In the genomic region with DNA sequence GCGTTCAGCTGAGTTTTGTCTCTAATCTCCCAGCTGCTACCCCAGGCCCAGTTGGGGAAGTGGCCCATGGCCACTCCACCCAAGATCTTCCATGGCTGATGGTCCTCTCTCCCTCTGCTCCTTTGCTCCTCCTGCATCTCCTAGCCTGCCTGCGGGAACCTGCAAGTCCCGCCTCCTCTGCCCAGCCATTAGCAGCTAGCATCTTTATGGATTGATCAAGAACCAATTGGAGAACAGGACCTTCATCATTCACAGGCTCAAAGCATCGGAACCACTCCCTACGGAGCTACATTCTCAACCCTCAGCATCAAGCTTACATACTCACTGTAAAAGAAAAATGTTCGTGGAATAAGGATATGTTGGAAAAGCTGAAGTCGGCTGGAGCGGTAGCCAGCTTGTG, we compare ENCODE assay signal across 25 mouse cellular contexts. TPM values are rescaled to one million over a fixed set of nuclear protein-coding genes. Genes with fewer than 3 reads are reported as not detected.
A peak's percentile ranks its signal among the peaks of the same experiment; 100 is the strongest.
DNase-seq lines count a peak whose midpoint lies in the region; ATAC-seq and TF ChIP-seq lines count a peak whose summit lies in the region.
"Had no signal": no experiment of that assay in that cellular context is flagged by ENCODE, and none has a peak within 500 bp of the region (broad histone marks: within the 10 kb centered on the region; RNA-seq: fewer than 3 reads in every experiment).

No protein-coding gene starts in this region.

- no peaks in the 10 kb centered on the region for H3K27me3 ChIP-seq in hindbrain, embryonic 11.5 days (ENCODE audit: control insufficient read depth, insufficient read depth, low read length)
- H3K27me3 ChIP-seq in hindbrain, embryonic 14.5 days (ENCODE audit: control insufficient read depth, insufficient read depth, low read length) = no peaks in the 10 kb centered on the region
- H3K27me3 ChIP-seq in ES-Bruce4 (ENCODE audit: control insufficient read depth, insufficient read depth, low read length, poor library complexity, severe bottlenecking) = no peaks in the 10 kb centered on the region
- no peaks in the 10 kb centered on the region for H3K27me3 ChIP-seq in midbrain, embryonic 13.5 days
- H3K27me3 ChIP-seq: CH12.LX; heart, embryonic 12.5 days; neural tube, embryonic 12.5 days had no signal

- no peak for TF ChIP-seq EP300 in ES-Bruce4 (IDR thresholded peaks at IDR 0.05; ENCODE audit: insufficient read depth, low read depth, low read length)

- no peak overlapping the region for H3K27ac ChIP-seq in hindbrain, embryonic 11.5 days (ENCODE audit: low read depth, low read length)
- H3K27ac ChIP-seq in hindbrain, embryonic 14.5 days = no peak overlapping the region
- H3K27ac ChIP-seq in ES-Bruce4 (ENCODE audit: insufficient read depth, low read length) = no peak overlapping the region
- H3K27ac ChIP-seq in midbrain, embryonic 13.5 days = no peak overlapping the region
- H3K27ac ChIP-seq: left cerebral cortex, adult 2 months; liver, embryonic 13.5 days; neural tube, embryonic 12.5 days had no signal

- no peak overlapping the region for H3K4me3 ChIP-seq in hindbrain, embryonic 11.5 days (ENCODE audit: low read depth, low read length)
- no peak overlapping the region for H3K4me3 ChIP-seq in hindbrain, embryonic 14.5 days (replicated peaks; ENCODE audit: low read length)
- peak overlapping the region; percentile 31 for H3K4me3 ChIP-seq in ES-Bruce4 (ENCODE audit: low read depth, low read length)
- H3K4me3 ChIP-seq in midbrain, embryonic 13.5 days (replicated peaks) = no peak overlapping the region
- H3K4me3 ChIP-seq: heart, embryonic 12.5 days; left cerebral cortex, adult 2 months; liver, embryonic 13.5 days; neural tube, embryonic 12.5 days had no signal

- H3K36me3 ChIP-seq in hindbrain, embryonic 11.5 days (ENCODE audit: control insufficient read depth, insufficient read depth, low read length) = no peaks in the 10 kb centered on the region
- H3K36me3 ChIP-seq in hindbrain, embryonic 14.5 days (replicated peaks; ENCODE audit: control insufficient read depth, insufficient read depth) = no peaks in the 10 kb centered on the region
- H3K36me3 ChIP-seq in ES-Bruce4 (ENCODE audit: control insufficient read depth, insufficient read depth, low read length, poor library complexity, severe bottlenecking) = no peaks in the 10 kb centered on the region
- H3K36me3 ChIP-seq in midbrain, embryonic 13.5 days = no peaks in the 10 kb centered on the region
- H3K36me3 ChIP-seq: heart, embryonic 12.5 days; liver, embryonic 13.5 days; neural tube, embryonic 12.5 days had no signal

- H3K4me1 ChIP-seq in hindbrain, embryonic 11.5 days (replicated peaks; ENCODE audit: control insufficient read depth, insufficient read depth, low read length) = no peaks in the 10 kb centered on the region
- H3K4me1 ChIP-seq in hindbrain, embryonic 14.5 days (replicated peaks; ENCODE audit: control insufficient read depth, insufficient read depth, low read length) = no peaks in the 10 kb centered on the region
- H3K4me1 ChIP-seq in ES-Bruce4 (ENCODE audit: control insufficient read depth, insufficient read depth, low read length) = no peaks in the 10 kb centered on the region
- H3K4me1 ChIP-seq in midbrain, embryonic 13.5 days (replicated peaks) = no peaks in the 10 kb centered on the region
- H3K4me1 ChIP-seq: heart, embryonic 12.5 days; neural tube, embryonic 12.5 days had no signal

- ATAC-seq in hindbrain, embryonic 11.5 days (ENCODE audit: low FRiP score) = no peak
- no peak for ATAC-seq in hindbrain, embryonic 14.5 days (ENCODE audit: low FRiP score)
- ATAC-seq in midbrain, embryonic 13.5 days = peak; percentile 56; the same call in 1 of the 2 replicates
- no peak for ATAC-seq in megakaryocyte progenitor cell, adult 5-6 weeks (replicated peaks; ENCODE audit: poor library complexity)
- ATAC-seq: inflammation-experienced regulatory T-cells, adult 6 months had no signal

- H3K9ac ChIP-seq in hindbrain, embryonic 11.5 days (ENCODE audit: low read depth, low read length) = no peak overlapping the region
- no peak overlapping the region; the same call in 1 of the 2 replicates for H3K9ac ChIP-seq in hindbrain, embryonic 14.5 days
- H3K9ac ChIP-seq in ES-Bruce4 (ENCODE audit: low read depth, poor library complexity, severe bottlenecking) = no peak overlapping the region
- no peak overlapping the region for H3K9ac ChIP-seq in midbrain, embryonic 13.5 days (replicated peaks)
- H3K9ac ChIP-seq: heart, embryonic 12.5 days; liver, embryonic 13.5 days; neural tube, embryonic 12.5 days had no signal

- no peak overlapping the region for H3K4me2 ChIP-seq in hindbrain, embryonic 11.5 days (replicated peaks; ENCODE audit: low read depth, low read length)
- no peak overlapping the region for H3K4me2 ChIP-seq in hindbrain, embryonic 14.5 days (replicated peaks)
- no peak overlapping the region for H3K4me2 ChIP-seq in midbrain, embryonic 13.5 days (replicated peaks)
- H3K4me2 ChIP-seq: heart, embryonic 12.5 days; liver, embryonic 13.5 days; neural tube, embryonic 12.5 days had no signal

- no peak for TF ChIP-seq CTCF in ES-Bruce4 (IDR thresholded peaks at IDR 0.05; ENCODE audit: low read depth, low read length)

- H3K9me3 ChIP-seq in hindbrain, embryonic 11.5 days (ENCODE audit: control insufficient read depth, low read length) = no peaks in the 10 kb centered on the region
- no peaks in the 10 kb centered on the region for H3K9me3 ChIP-seq in hindbrain, embryonic 14.5 days (ENCODE audit: control insufficient read depth, low read length)
- no peaks in the 10 kb centered on the region for H3K9me3 ChIP-seq in ES-Bruce4 (replicated peaks; ENCODE audit: control insufficient read depth, insufficient read depth, low read length, poor library complexity, severe bottlenecking)
- no peaks in the 10 kb centered on the region for H3K9me3 ChIP-seq in midbrain, embryonic 13.5 days
- H3K9me3 ChIP-seq: heart, embryonic 12.5 days; liver, embryonic 13.5 days; neural tube, embryonic 12.5 days had no signal

- WGBS in hindbrain, embryonic 11.5 days = 62% methylated on average over 8 of the region's 8 CpGs
- 55% methylated on average over 8 of the region's 8 CpGs for WGBS in hindbrain, embryonic 14.5 days
- WGBS in midbrain, embryonic 13.5 days = 60% methylated on average over 8 of the region's 8 CpGs

- no peak for TF ChIP-seq POLR2A in ES-Bruce4 (IDR thresholded peaks at IDR 0.05; ENCODE audit: insufficient read depth, low read length)

- peak; percentile 16 for DNase-seq in hindbrain, embryonic 11.5 days (ENCODE audit: low spot score)
- DNase-seq in hindbrain, embryonic 14.5 days (ENCODE audit: low spot score) = no peak
- DNase-seq in R1 (ENCODE audit: low read depth, low spot score) = peak; percentile 87
- no peak for DNase-seq in layer of hippocampus, postnatal 25 days (ENCODE audit: extremely low spot score in 1 of 2, low spot score in 1 of 2)
- DNase-seq: adrenal gland, postnatal 25 days; B cell, adult 2 months; cerebellum, adult 11 months; cerebellum, postnatal 10 days; gastrocnemius, postnatal 10 days; heart, adult 18-20 months; kidney, adult 18-20 months; kidney, postnatal 4 days; liver, embryonic 13.5 days; lung, adult 2 months; lung, postnatal 36 days; thymus, adult 2 months; thymus, postnatal 4 days had no signal

RNA-seq across cellular contexts. Expression of gene Arid2, which starts 52.5 kb away (rescaled TPM):
- polyA plus RNA-seq in hindbrain, embryonic 11.5 days (2014; fragmentation: Nextera tagmentation; extraction: Ambion mirVana) = 37.0 and 39.0 TPM in 2 replicates
- 23.2 and 23.7 TPM in 2 replicates for polyA plus RNA-seq in hindbrain, embryonic 14.5 days (2014; fragmentation: Nextera tagmentation; extraction: Ambion mirVana)
- polyA plus RNA-seq in ES-Bruce4 (2011; ENCODE audit: insufficient read depth, insufficient read length, low read depth, missing spikeins) = 78.4 and 81.5 TPM in 2 replicates
- 29.3 and 29.6 TPM in 2 replicates for polyA plus RNA-seq in midbrain, embryonic 13.5 days (2015; fragmentation: Nextera tagmentation; extraction: Ambion mirVana)
- 64.1 and 66.2 TPM in 2 replicates for total RNA-seq in megakaryocyte progenitor cell, adult 5-6 weeks (2015)
- total RNA-seq in megakaryocyte progenitor cell, adult 5-6 weeks (2017) = 35.7 and 36.1 TPM in 2 replicates
- 10 to 100 TPM; 32.0 to 37.1 TPM for total RNA-seq in layer of hippocampus, postnatal 25 days (2021)

Comparison
In these comparisons a context has a peak if more than half of its experiments do, and no peak if none do; other contexts are left out.
1. DNase-seq: peak in hindbrain, embryonic 11.5 days (single experiment) and R1 (single experiment); none in hindbrain, embryonic 14.5 days (single experiment) and layer of hippocampus, postnatal 25 days (0 of 2).